Mouse (Mus musculus) brain, embryonic 14.5 days (tissue): ENCODE measurements around the gene Sh3kbp1.

ENCODE experiments used
- CTCF ChIP-seq: fragments of 200-500 bp; IDR thresholded peaks from 2 replicates; pipeline ENCODE4 v1.5.1; 2012; ENCODE audit warnings: inconsistent platforms, mild to moderate bottlenecking, moderate library complexity, borderline replicate concordance; ENCODE audit not compliant: insufficient read depth, insufficient read length; ENCODE audit errors: extremely low read depth
- POLR2A ChIP-seq: fragments of 200-500 bp; IDR thresholded peaks from 2 replicates; pipeline ENCODE4 v1.6.1; 2012; ENCODE audit warnings: mild to moderate bottlenecking, inconsistent platforms, borderline replicate concordance; ENCODE audit not compliant: poor library complexity, insufficient read depth, insufficient read length, severe bottlenecking; ENCODE audit errors: extremely low read depth

- no peak for TF ChIP-seq CTCF
- TF ChIP-seq POLR2A: no peak
These were observed 129.2 kb downstream of the Sh3kbp1 start for GRCm38 (mm10) chrX:159756261-159756660.
